Mouse (Mus musculus) bone marrow, adult 2 months (tissue): Measurements from ENCODE around the gene Dennd5b. TPM values are rescaled to one million over a fixed set of nuclear protein-coding genes. Genes with fewer than 3 reads are reported as not detected.
"Not testable (repeated sequence)": the region's sequence is repeated elsewhere in the genome, so short reads cannot be mapped to it uniquely, and the experiment has no call there.

Source experiments
- H3K27ac ChIP-seq: fragments of 200-500 bp; 2 replicates; pipeline ENCODE4 v1.5.1; 2012; ENCODE audit warnings: low read depth, mild to moderate bottlenecking, control low read depth, inconsistent platforms, low read length; ENCODE audit not compliant: control insufficient read depth, poor library complexity, insufficient read depth
- H3K4me1 ChIP-seq: fragments of 200-500 bp; 2 replicates; pipeline ENCODE4 v1.6.1; 2011; ENCODE audit warnings: low read length; ENCODE audit not compliant: control insufficient read depth, insufficient read depth
- H3K4me3 ChIP-seq: fragments of 200-500 bp; replicated peaks from 2 replicates; pipeline ENCODE3; 2011; ENCODE audit warnings: mild to moderate bottlenecking, low read depth, low read length, control low read depth; ENCODE audit not compliant: control insufficient read depth
- CTCF ChIP-seq: fragments of 200-500 bp; IDR thresholded peaks from 2 replicates; pipeline ENCODE4 v1.5.1; 2011; ENCODE audit warnings: low read length, control low read depth; ENCODE audit not compliant: control insufficient read depth, insufficient read depth
- POLR2A ChIP-seq: fragments of 200-500 bp; IDR thresholded peaks from 2 replicates; pipeline ENCODE4 v1.6.1; 2011; ENCODE audit warnings: low read depth, mild to moderate bottlenecking, control low read depth, low read length, borderline replicate concordance; ENCODE audit not compliant: control insufficient read depth
- WGBS: fragments of 180-500 bp; shearing (Covaris S2); methylation state at CpG from one replicate; pipeline ENCODE4 v1.1.7; 2018; 5-methylcytosine and 5-hydroxymethylcytosine counted together
- polyA plus RNA-seq: library from polyadenylated mRNA; stranded (reverse); fragments of >200 nt; gene quantifications from 2 replicates; pipeline ENCODE4 v1.2.4, GENCODE M21; 2011; ENCODE audit warnings: low replicate concordance; ENCODE audit not compliant: missing spikeins, insufficient read depth, insufficient read length

Dennd5b gene
- polyA plus RNA-seq, 1 experiment: 3.0 TPM

- Histone ChIP-seq H3K4me1 (no peaks in the 10 kb centered on the region), H3K27ac (no peak overlapping the region), H3K4me3 (no peak overlapping the region)
- TF ChIP-seq POLR2A (no peak), CTCF (no peak)
These were observed 90.6 kb downstream of the Dennd5b start for GRCm38 (mm10) chr6:149010766-149011301.

- 83% methylated on average over 7 of the region's 7 CpGs for WGBS
- Histone ChIP-seq H3K27ac (no peak overlapping the region), H3K4me1 (no peaks in the 10 kb centered on the region), H3K4me3 (no peak overlapping the region)
- TF ChIP-seq POLR2A (no peak), CTCF (no peak)
These were observed 96.5 kb downstream of the Dennd5b start for GRCm38 (mm10) chr6:149005009-149005408.

DNA sequence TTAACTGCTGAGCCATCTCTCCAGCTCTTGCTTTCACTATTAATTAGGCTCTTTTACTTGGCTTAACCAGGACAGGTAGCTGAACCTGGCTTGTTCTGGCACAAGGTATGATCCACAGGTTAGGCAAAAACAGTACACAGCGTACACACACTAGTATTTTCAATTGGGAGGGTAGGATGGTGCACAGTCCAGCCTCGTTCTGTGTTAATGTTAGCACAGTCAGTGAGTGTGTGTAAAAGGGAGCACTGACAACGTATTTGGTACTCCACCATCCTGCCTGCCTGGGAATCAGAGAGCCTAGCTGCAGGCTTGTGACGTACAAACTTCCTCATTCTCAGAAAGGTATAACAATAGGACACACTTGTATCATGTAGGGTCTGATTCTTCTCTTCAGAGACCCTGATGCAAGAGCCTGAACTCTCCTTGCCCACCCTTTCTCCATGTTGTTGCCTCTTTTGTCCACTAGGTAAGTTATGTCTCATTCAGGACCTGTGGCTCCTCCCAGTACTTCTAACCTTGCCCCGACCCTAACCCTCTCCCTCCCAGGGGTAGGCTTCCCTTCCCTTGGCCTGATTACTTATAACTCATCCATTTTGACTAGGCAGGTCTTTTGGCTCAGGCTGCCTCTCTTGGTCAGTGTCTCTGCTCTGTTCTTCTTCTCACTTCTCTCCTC, 107.0 kb downstream of the Dennd5b start:
- Histone ChIP-seq H3K27ac (no peak overlapping the region), H3K4me3 (no peak overlapping the region), H3K4me1 (no peaks in the 10 kb centered on the region)
- WGBS: 36% methylated on average over 5 of the region's 5 CpGs
- TF ChIP-seq POLR2A: no peak

DNA sequence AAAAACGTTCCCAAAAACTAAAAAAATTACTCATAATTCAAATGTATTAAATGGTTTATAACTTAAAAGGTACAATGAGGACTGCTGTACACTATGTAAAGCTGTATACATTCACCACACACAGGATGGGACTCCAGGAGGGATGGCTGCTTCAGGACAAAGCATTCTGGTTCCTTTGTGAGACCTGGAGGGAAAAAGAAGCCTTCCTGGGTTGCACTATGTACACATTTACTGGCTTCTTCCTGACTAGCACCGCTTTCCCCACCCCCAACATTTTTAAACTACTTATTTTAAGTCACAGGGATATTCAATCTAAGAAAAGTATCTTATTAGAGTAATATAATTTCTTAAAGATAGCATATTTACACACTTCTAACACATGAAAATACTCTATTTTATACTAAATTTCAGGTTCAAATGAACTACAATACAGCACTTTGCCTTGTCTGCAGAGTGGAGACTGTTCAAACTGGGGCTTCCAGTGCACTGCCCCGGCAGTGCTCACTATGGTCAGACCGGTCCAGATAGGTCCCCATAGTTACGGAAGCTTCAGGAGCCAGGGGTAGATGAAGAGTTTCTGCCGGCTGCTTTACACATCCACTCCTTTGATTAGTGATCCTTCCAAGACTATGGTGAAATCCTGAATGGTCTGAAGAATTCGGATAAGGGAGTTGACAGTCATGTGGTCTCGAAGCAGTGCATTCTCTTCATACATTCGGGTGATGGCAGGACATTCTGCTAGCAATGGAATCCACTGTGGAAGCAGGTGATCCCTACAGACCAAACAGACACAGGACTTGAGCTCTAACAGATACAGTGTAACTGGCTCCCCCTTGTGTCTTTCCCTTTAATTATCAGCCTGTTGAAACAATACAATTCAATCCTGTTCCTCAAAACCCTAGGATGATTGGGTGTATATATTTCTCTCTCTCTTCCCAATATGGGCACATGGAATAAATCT, 108.1 kb downstream of the Dennd5b start:
- H3K27ac ChIP-seq: no peak overlapping the region
- WGBS: 57% methylated on average over 9 of the region's 9 CpGs
- H3K4me1 ChIP-seq: no peaks in the 10 kb centered on the region
- TF ChIP-seq POLR2A (no peak), CTCF (no peak)
- H3K4me3 ChIP-seq: no peak overlapping the region

DNA sequence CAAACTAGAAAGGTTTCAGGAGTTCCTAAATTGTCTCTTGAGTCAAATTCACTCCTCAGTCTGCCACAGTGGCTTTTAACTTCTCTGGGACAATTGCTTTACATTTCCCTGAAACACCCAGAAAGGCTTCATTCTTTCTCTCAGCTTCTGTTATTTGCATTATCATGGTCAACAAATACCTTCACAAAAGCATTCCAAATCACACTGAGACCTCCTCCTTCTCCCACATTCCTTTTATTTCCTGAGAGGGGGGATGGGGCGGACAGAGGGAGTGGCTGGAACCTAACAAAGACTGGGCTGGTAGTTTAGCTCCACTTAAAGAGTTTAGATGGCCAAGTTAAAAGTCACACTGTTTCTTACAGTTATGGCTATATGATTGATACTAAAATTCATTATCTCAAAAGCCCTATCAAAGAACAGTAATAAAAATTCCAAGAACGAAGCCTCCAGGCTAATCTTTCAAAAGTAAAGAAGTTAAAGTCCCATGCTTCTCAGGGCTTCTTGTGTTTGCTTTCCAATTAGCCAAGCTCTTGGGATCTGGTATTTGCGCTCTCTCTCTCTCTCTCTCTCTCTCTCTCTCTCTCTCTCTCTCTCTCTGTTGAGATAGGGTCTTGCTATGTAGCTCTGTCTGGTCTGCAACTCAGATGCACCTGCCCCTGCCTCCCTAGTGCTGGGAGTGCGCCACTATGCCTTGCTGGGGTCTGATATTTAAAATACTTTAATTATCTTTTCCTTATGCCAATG, 108.9 kb downstream of the Dennd5b start:
- H3K4me1 ChIP-seq: no peaks in the 10 kb centered on the region
- TF ChIP-seq POLR2A (no peak), CTCF (no peak)
- no peak overlapping the region for H3K4me3 ChIP-seq
- 78% methylated on average over 4 of the region's 4 CpGs for WGBS
- no peak overlapping the region for H3K27ac ChIP-seq

DNA sequence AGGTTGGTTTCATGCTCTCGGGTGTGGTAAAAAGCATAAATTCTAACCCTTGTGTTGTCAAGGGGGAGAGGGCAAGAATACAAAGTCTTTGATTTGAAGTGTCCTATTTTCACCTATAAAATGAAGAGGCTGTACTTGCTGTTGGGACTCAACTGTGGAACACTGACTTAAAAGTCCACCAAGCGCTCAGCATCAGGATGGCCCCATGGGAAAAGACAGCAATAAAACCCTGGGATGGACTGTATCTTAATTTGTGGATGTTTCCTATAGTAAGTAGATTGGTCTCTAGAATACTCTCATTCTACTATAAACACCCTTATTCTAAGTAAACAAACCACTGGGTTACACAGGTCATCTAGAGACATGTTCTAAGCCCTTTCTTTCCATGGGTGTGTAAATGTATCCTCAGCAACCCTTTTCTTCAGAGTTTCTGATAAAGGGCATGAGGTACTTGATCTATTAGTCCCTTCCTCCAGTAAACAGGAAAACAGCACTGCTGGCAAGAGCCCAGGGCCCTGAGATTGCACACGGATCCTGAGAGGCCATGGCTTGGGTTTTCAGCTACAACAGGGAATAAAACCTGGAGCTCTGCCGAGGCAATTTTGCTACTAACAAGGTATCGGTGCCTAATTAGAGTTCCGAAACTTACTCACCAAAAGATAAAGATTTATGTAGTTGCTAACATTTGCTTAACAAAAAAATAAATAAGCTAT, 109.7 kb downstream of the Dennd5b start:
- TF ChIP-seq POLR2A (no peak), CTCF (no peak)
- no peak overlapping the region for H3K4me3 ChIP-seq
- H3K4me1 ChIP-seq: no peaks in the 10 kb centered on the region
- 77% methylated on average over 6 of the region's 6 CpGs for WGBS
- no peak overlapping the region for H3K27ac ChIP-seq

DNA sequence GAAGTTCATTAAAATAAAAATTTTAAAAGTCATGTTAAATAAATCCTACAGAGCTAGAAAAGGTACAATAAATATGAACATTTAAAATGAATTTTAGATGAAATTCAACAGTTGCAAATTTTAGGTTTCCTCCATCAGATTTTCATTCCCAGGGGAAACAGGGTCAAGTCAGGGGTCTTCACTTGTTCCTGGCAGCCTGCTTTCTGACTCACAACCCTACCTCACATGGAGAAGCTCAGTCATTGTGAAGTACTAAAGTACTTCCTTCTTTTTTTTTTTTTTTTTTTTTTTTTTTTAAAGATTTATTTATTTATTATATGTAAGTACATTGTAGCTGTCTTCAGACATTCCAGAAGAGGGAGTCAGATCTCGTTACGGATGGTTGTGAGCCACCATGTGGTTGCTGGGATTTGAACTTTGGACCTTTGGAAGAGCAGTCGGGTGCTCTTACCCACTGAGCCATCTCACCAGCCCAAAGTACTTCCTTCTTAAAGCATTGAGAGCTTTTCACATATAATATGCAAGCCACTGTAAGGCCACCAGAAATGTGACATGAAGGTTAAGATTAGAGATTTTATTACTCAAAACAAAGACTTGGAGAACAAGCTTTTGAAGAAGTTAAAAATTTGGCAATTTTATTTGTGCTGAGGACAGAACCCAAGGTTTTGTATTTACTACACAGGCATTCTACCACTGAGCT, 111.5 kb downstream of the Dennd5b start:
- H3K4me1 ChIP-seq, H3K27ac ChIP-seq, H3K4me3 ChIP-seq: not testable (repeated sequence)
- 14% methylated on average over 3 of the region's 3 CpGs for WGBS
